Mouse (Mus musculus) stomach, embryonic 16.5 days (tissue): ENCODE data around the gene Hoxb9. TPM values are rescaled to one million over a fixed set of nuclear protein-coding genes. Genes with fewer than 3 reads are reported as not detected.
A peak's percentile ranks its signal among the peaks of the same experiment; 100 is the strongest.

ENCODE experiments used
- ATAC-seq: fragments of 200-750 bp; cut with Nextera tagmentation; 2 replicates; pipeline ENCODE4 v1.8.0; 2017; ENCODE audit warnings: moderate number of reproducible peaks, moderate TSS enrichment; ENCODE audit not compliant: insufficient read depth, low FRiP score
- H3K27ac ChIP-seq: fragments of 300-500 bp; sonication (generic); 2 replicates; pipeline ENCODE4 v1.5.1; 2014; ENCODE audit warnings: low read length
- H3K27me3 ChIP-seq: fragments of 300-500 bp; sonication (generic); 2 replicates; pipeline ENCODE4 v1.6.1; 2014; ENCODE audit warnings: low read length, control low read depth, mixed read lengths; ENCODE audit not compliant: control insufficient read depth, insufficient read depth
- H3K36me3 ChIP-seq: fragments of 300-500 bp; sonication (generic); 2 replicates; pipeline ENCODE4 v1.6.1; 2014; ENCODE audit warnings: low read length; ENCODE audit not compliant: control insufficient read depth, insufficient read depth
- H3K4me1 ChIP-seq: fragments of 300-500 bp; sonication (generic); 2 replicates; pipeline ENCODE4 v1.6.1; 2014; ENCODE audit warnings: low read length, control low read depth, mixed read lengths; ENCODE audit not compliant: control insufficient read depth, insufficient read depth
- H3K4me2 ChIP-seq: fragments of 300-500 bp; sonication (generic); 2 replicates; pipeline ENCODE4 v1.6.1; 2014; ENCODE audit warnings: low read depth, low read length, mixed read lengths
- H3K4me3 ChIP-seq: fragments of 300-500 bp; sonication (generic); replicated peaks from 2 replicates; pipeline ENCODE4 v1.5.1; 2014; ENCODE audit warnings: mild to moderate bottlenecking, low read length
- H3K9ac ChIP-seq: fragments of 300-500 bp; sonication (generic); 2 replicates; pipeline ENCODE4 v1.6.1; 2014; ENCODE audit warnings: low read length
- H3K9me3 ChIP-seq: fragments of 300-500 bp; sonication (generic); replicated peaks from 2 replicates; pipeline ENCODE4 v1.6.1; 2016; ENCODE audit warnings: low read length, control low read depth; ENCODE audit not compliant: control insufficient read depth
- WGBS: fragments of 180-500 bp; shearing (Covaris S2); extraction: QIAGEN DNeasy Blood & Tissue Kit; methylation state at CpG from one replicate; pipeline ENCODE4 v1.1.7; 2014; 5-methylcytosine and 5-hydroxymethylcytosine counted together
- polyA plus RNA-seq: library from polyadenylated mRNA; unstranded; fragments of >200 nt; fragmentation: Nextera tagmentation; extraction: Ambion mirVana; gene quantifications from 2 replicates; pipeline ENCODE4 v1.2.1, GENCODE M21; 2015

Gene Hoxb9
- polyA plus RNA-seq, 1 experiment from 2014 or later, result 0.14 TPM

GRCm38 (mm10) chr11:96288455-96289221, 17.4 kb downstream of the Hoxb9 start:
- H3K4me1 ChIP-seq, result no peaks in the 10 kb centered on the region
- H3K9me3 ChIP-seq, result no peaks in the 10 kb centered on the region
- H3K36me3 ChIP-seq, result no peaks in the 10 kb centered on the region
- 54% methylated on average over 1 of the region's 1 CpGs for WGBS
- H3K27me3 ChIP-seq, result peaks cover 52% of the 10 kb centered on the region
- no peak overlapping the region for H3K9ac ChIP-seq
- no peak overlapping the region for H3K27ac ChIP-seq
- H3K4me2 ChIP-seq, result no peak overlapping the region
- H3K4me3 ChIP-seq, result no peak overlapping the region
- ATAC-seq, result no peak

- H3K27me3 ChIP-seq, result peaks cover 56% of the 10 kb centered on the region
Measured at GRCm38 (mm10) chr11:96289293-96289692, 18.0 kb downstream of the Hoxb9 start.

GRCm38 (mm10) chr11:96289837-96290236, 18.6 kb downstream of the Hoxb9 start:
- H3K4me3 ChIP-seq, result no peak overlapping the region
- no peaks in the 10 kb centered on the region for H3K9me3 ChIP-seq
- H3K36me3 ChIP-seq, result no peaks in the 10 kb centered on the region
- no peaks in the 10 kb centered on the region for H3K4me1 ChIP-seq
- no peak overlapping the region for H3K9ac ChIP-seq
- no peak for ATAC-seq
- H3K27ac ChIP-seq, result no peak overlapping the region
- 35% methylated on average over 6 of the region's 6 CpGs for WGBS
- no peak overlapping the region for H3K4me2 ChIP-seq
- H3K27me3 ChIP-seq, result peaks cover 61% of the 10 kb centered on the region

More at GRCm38 (mm10) chr11:96289293-96289692, 18.0 kb downstream of the Hoxb9 start:
- no peaks in the 10 kb centered on the region for H3K36me3 ChIP-seq
- no peak overlapping the region for H3K4me2 ChIP-seq
- WGBS, result 35% methylated on average over 21 of the region's 21 CpGs
- no peaks in the 10 kb centered on the region for H3K4me1 ChIP-seq
- H3K27ac ChIP-seq, result no peak overlapping the region
- no peak for ATAC-seq
- no peaks in the 10 kb centered on the region for H3K9me3 ChIP-seq
- no peak overlapping the region for H3K9ac ChIP-seq
- no peak overlapping the region for H3K4me3 ChIP-seq

GRCm38 (mm10) chr11:96290705-96291355, 19.6 kb downstream of the Hoxb9 start:
- Histone ChIP-seq H3K4me3 (no peak overlapping the region), H3K4me1 (peaks cover 6% of the 10 kb centered on the region; the same call in 1 of the 2 replicates), H3K9ac (no peak overlapping the region), H3K27ac (no peak overlapping the region), H3K4me2 (no peak overlapping the region), H3K27me3 (peaks cover 63% of the 10 kb centered on the region), H3K9me3 (no peaks in the 10 kb centered on the region), H3K36me3 (no peaks in the 10 kb centered on the region)
- no peak for ATAC-seq
- WGBS, result 29% methylated on average over 17 of the region's 17 CpGs

GRCm38 (mm10) chr11:96291681-96292564, 20.7 kb downstream of the Hoxb9 start, which contains the start of gene Hoxb6:
TSS of gene Hoxb6 (plus strand) at chr11:96292476.
- H3K4me1 ChIP-seq, result peaks cover 11% of the 10 kb centered on the region
- H3K9me3 ChIP-seq, result no peaks in the 10 kb centered on the region
- no peaks in the 10 kb centered on the region for H3K36me3 ChIP-seq
- H3K27ac ChIP-seq, result peak within 1 kb of the TSS; percentile 88
- H3K4me2 ChIP-seq, result peak within 1 kb of the TSS; percentile 50
- H3K4me3 ChIP-seq, result peak within 1 kb of the TSS; percentile 44
- H3K9ac ChIP-seq, result peak within 1 kb of the TSS; percentile 55
- WGBS, result 15% methylated on average over 22 of the region's 22 CpGs
- no peak for ATAC-seq
- H3K27me3 ChIP-seq, result peaks cover 74% of the 10 kb centered on the region

- Histone ChIP-seq H3K4me1 (peaks cover 11% of the 10 kb centered on the region), H3K9me3 (no peaks in the 10 kb centered on the region), H3K4me2 (peak overlapping the region; percentile 50), H3K36me3 (no peaks in the 10 kb centered on the region), H3K4me3 (peak overlapping the region; percentile 44), H3K27ac (peak overlapping the region; percentile 88), H3K9ac (peak overlapping the region; percentile 49), H3K27me3 (peaks cover 78% of the 10 kb centered on the region)
- ATAC-seq, result no peak
- WGBS, result 15% methylated on average over 12 of the region's 12 CpGs
Measured at GRCm38 (mm10) chr11:96292565-96293301, 21.5 kb downstream of the Hoxb9 start.

- H3K36me3 ChIP-seq, result no peaks in the 10 kb centered on the region
- peak overlapping the region; percentile 88 for H3K27ac ChIP-seq
- H3K4me1 ChIP-seq, result peaks cover 14% of the 10 kb centered on the region
- peak overlapping the region; percentile 49 for H3K9ac ChIP-seq
- H3K4me2 ChIP-seq, result peak overlapping the region; percentile 50
- peaks cover 78% of the 10 kb centered on the region for H3K27me3 ChIP-seq
- peak overlapping the region; percentile 44 for H3K4me3 ChIP-seq
- no peak for ATAC-seq
- H3K9me3 ChIP-seq, result no peaks in the 10 kb centered on the region
- WGBS, result 16% methylated on average over 22 of the region's 22 CpGs
Measured at GRCm38 (mm10) chr11:96293302-96293921, 22.2 kb downstream of the Hoxb9 start.
